Mouse (Mus musculus) C2C12 (cell line): ENCODE data around the gene BC048562.

Experiments used
- CEBPB ChIP-seq: IDR thresholded peaks from one replicate; pipeline ENCODE4 v1.6.1; 2011; ENCODE audit warnings: low read depth, mild to moderate bottlenecking, control low read depth, moderate library complexity
- CTCF ChIP-seq: IDR thresholded peaks from one replicate; pipeline ENCODE4 v1.5.1; 2011; ENCODE audit not compliant: control insufficient read depth, insufficient read depth, insufficient read length
- MAX ChIP-seq: IDR thresholded peaks from one replicate; pipeline ENCODE4 v1.6.1; 2011; ENCODE audit warnings: mild to moderate bottlenecking, control low read depth
- MYOD1 ChIP-seq: IDR thresholded peaks from one replicate; pipeline ENCODE4 v1.6.1; 2011; ENCODE audit warnings: low read depth; ENCODE audit not compliant: control insufficient read depth, insufficient read length
- MYOG ChIP-seq: IDR thresholded peaks from one replicate; pipeline ENCODE4 v1.6.1; 2011; ENCODE audit not compliant: control insufficient read depth, insufficient read length; ENCODE audit errors: extremely low read depth
- USF1 ChIP-seq: IDR thresholded peaks from one replicate; pipeline ENCODE4 v1.6.1; 2011; ENCODE audit warnings: low read depth, mild to moderate bottlenecking, control low read depth, moderate library complexity

DNA sequence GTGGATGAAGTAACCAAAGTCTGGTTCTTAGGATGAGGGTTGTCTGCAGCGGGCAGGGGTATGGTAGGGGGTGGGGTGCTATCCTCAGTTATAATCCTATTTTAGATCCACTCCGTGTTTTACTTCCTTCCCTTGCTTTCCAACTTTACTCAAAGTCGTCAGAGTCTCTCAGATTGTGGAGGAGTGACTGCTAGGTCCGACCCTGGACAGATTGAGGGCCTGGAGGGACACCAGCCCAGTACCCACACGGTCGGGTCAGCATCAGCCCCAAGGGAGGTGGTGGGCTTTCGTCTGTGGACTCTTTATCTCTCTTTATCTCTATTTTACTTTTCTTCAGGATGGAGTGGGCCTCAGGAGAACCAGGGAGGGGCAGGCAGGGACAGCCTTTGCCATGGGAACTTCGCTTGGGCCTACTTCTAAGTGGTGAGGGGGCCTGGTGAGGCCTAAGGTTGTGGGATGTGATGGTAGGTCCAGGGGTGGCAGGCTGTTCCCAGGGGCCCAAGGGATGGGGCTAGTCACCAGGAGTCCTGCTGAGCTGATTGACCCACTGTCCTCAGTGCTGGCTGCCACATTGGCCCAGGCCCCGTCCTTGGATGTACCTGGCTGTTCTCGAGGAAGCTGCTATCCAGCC is 43.6 kb downstream of the BC048562 start, which contains the start of gene Lamb2:
- no peak for TF ChIP-seq CTCF
- TF ChIP-seq CEBPB, result no peak
- no peak for TF ChIP-seq USF1
- no peak for TF ChIP-seq MYOD1
- TF ChIP-seq MAX, result no peak
- no peak for TF ChIP-seq MYOG
